Mouse (Mus musculus) right cerebral cortex, postnatal 10 days (tissue): ENCODE data around the gene Fam178b.
A peak's percentile ranks its signal among the peaks of the same experiment; 100 is the strongest.

Source experiments
- DNase-seq, 2 experiments: peaks; one replicate each; pipeline ENCODE4 v3.0.0; 2021; ENCODE audit warnings: low spot score in 2 of 2

Gene Fam178b

DNA sequence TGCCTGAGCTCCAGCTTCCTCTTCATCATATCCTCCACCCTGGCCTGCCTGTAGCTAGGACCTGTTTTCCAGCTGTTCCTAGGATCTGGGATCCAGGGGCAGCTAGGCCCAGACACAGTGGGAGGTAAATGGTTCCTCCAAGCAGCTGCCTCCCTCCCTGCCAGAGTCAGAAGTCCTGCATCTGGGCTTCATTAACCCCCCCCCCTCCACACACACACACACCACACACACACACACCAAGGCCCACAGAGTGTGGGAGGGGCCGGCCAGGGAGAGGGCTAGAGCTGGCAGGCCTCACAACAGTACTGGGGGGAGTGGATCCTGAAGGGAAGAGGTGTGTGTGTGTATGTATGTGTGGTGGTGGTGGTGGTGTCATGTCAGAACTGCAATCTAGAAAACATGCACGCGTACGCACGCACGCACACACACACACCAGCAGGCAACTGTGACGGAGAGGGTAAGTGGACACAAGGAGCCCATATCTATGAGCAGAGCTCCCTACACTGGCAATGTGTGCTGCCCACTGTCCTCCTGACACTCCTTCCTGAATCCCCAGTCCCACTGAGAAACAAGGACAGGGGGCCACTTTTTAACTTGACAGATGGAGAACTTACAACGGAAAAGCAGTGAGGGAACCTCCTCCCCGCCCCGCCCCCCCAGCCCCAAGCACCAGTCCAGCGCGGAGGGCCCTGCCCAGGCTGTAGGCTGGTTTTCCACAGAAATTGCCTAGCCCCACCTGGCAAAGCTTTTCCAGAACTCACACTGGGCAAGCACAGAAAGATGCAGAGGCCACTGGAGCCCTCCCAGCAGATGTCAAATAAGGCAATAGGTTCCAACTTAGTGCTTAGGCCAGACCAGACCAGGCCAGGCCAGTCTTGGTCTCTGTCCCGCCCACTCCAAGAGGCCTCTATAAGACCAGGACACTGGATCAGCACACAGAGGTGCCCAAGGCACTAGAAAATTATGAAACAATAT is 94.2 kb downstream of the Fam178b start:
- no peak for DNase-seq

DNA sequence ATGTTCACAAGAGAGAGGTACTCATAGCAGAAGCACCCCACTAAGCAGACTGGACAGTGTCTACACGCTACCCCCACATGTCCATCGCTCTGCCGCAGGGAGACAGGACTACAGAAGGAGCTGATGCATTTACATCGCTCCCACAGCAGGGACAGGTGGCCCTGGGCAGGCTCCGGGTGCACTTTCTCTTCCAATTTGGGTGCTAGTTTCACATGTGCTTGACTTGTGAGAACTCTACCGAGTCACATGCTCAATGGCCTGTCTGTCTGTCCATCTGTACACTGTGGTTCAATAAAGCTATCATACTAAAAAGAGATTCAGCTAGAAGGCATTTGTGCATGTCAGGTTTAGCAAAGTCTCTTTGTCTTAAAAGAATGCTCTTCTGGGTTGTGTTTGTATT is 95.1 kb downstream of the Fam178b start:
- no peak for DNase-seq

DNA sequence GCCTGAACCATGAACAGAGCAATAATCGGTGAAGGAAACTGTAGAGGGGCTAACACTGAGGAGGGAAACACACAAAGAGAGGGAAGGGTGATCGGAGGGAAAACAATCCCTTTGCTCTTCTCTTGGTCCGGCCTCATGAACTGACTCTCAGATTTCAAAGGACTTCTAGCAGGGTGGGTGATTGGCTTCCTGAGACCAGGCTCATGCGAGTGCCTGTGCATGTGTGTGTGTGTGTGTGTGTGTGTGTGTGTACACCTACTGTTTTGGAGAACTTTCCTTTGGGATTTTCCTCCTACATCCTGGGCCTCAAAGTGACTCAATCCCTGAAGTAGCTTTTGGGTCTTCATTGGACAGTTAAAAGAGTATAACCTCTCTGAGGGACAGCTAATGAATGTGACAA is 96.7 kb downstream of the Fam178b start:
- no peak for DNase-seq

DNA sequence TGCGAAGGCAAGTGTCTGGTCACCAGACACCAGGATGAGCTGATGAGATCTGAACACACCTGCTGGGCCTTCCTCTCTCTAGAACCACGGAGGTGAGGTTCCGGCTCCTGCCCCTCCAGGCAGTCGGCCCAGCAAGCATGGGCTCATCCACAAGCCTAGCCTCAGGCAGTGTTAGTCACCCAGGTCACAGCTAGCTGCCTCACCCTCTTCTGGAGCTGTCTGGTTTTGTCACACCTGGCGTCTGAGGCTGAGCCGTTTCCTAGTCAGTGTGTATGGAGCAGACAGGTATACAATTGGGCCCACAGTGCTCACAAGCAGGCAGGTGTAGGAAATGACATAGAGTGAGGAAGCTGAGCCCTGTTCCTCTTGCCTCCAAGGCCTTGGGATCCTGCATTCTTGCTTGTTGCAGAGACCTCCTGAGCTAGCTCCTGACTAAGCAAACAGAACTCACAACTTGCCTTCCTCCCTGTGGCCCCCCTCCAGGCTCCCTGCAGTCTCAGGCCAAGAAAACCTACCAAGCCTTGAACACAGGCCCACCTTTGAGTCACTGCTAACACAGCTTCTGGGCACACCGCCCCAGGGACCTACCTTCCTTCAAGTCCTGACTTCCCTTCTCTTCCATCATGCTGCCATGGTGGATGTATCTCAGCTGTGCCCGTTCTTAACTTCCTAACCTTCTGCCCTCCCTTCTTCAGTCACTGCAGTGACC is 99.4 kb downstream of the Fam178b start:
- no peak for DNase-seq

DNA sequence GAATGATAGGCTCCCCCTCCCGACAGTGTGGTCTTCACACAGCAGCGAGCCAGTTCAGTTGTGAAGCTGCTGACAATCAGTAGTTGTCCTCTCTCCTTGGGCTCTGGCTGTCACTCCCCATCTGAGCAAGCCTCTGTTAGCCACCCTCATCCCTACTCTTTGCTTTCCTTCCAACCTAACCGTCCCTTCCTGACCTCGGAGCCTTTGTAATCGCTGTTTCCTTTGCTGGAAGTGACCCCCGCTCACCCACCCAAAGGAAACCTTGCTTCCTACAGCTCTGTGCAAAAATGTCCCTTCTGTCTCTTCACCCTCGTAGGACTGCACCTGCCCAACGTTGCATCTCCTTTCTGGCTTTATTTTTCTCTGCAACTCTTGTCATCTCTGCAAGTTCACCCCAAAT is 100.8 kb downstream of the Fam178b start:
- no peak for DNase-seq

DNA sequence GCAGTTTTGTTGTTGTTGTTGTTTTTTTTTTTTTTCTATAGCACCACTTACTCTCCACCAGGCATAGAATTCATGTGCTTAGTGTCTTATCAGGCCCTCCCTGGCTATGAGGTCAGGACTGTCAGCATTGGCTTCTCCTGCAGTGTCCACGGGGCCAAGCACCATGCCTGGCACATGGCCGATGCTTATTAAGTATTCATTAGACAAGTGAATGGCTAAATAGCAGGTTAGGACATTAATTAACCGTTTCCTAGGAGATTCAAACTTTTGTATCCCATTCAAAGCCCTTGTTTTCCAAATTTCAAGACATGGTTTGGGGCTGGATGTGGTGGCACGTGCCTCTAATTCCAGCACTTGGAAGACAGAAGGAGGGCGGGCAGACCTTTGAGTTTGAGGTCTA is 101.7 kb downstream of the Fam178b start:
- DNase-seq, result no peak

DNA sequence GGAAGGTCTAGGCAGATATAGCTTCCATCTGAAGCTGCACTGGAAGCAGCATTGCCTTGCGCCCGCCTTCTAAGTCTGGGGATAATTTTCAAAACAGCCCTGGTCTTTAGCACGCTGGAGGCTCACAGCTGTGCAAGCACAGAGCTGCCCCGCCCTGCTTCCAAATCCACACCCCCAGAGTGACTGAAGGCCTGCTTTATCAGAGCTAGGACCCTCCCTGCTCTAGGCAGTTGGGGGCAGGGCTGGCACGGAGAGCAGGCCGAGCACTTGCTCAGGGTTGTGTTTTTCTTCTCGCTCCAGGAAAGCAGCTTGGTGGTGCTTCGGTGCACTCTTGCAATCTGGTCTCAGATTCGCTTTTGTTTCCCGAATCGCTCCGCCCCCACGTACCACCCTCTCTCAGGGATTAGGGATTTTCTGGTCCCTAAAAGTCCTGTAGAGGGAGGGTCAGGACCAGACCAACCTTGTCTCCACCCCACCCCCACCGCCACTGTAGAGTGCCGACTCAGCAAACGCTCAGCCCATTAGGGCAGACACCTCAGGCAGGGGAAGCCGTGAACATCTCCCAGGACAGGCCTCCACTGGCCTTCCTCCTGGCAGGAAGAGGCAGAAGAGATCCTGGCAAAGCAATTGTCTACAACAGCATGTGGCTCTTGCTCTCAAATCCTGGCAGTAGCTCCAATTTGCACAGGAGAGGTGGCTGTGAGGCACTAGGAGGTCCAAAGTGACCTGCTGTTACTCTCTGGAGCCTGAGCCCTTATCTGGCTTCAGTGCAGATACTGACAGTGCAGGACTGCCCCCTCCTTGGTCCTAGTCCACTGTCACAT is 102.4 kb downstream of the Fam178b start:
- peak; percentile 73 to 81 for DNase-seq

DNA sequence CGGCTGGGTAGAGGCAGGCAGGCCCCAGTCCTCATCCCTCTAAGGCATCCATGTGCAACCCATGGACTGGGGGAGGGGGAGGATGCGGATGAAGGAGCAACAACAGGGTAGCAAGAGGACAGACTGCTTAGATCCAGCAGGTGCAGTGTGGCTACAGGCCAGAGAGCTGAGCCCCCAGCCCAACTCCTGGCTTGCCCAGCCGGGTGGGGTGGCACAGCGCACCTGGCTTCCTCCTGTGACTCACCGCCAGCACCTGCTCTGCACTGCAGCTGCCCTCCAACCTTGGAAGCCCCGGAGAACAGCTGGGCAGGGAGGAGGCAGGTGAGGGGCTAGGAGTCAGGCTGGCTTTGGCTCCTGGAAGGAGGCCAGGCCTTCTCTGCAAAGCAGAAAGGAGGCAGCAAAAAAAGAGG is 103.0 kb downstream of the Fam178b start:
- DNase-seq, result no peak

DNA sequence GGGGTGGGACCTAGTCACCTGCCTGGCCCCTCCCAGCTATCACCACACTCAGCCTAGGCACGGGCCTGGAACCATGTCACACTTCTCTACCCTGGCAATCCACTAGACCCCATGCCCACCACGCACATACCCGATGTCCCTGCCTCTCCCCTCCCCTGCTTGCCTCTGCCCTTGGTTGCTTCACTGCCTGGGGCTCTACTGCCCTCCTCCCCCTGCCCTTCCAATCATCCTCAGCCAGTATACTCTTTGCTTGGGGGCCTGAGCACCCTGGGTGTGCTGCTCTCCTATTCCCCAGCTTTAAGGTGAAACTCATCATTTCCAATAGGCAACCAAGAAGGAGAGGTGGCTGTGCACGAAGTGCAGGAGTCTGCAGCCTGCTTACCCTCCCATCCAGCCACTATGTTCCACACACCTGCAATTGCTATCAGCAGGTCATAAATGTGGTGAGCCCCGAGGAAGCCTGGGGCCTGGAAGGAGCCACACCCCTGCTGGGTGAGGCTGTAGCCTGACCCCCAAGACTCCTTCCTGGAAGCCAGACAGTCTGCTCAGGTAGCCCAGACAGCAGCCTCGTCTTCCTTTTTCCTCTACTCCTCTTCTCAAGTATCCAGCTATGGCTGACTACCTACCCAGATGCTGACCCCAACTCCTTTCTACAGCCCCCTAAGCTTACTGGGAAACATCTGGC is 105.8 kb downstream of the Fam178b start:
- no peak for DNase-seq

DNA sequence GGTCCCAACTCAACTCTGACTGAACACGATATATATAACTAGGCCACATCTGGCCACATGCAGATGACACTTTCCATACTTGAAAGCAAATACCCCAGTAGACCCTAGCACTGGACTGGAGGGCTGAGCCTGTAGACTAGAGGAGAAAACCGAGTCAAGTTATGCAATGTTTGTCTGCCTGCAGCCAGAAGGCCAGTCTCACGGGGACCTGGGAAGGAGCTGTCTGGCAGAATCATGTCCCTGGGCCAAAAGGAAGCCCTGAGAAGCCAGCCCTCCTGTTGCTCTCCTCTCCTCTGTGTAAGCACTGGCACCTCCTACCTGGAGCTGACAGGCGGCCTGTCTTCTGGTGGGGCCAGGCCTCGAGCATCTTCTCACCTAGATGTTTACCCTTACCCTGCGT is 107.6 kb downstream of the Fam178b start:
- no peak for DNase-seq

DNA sequence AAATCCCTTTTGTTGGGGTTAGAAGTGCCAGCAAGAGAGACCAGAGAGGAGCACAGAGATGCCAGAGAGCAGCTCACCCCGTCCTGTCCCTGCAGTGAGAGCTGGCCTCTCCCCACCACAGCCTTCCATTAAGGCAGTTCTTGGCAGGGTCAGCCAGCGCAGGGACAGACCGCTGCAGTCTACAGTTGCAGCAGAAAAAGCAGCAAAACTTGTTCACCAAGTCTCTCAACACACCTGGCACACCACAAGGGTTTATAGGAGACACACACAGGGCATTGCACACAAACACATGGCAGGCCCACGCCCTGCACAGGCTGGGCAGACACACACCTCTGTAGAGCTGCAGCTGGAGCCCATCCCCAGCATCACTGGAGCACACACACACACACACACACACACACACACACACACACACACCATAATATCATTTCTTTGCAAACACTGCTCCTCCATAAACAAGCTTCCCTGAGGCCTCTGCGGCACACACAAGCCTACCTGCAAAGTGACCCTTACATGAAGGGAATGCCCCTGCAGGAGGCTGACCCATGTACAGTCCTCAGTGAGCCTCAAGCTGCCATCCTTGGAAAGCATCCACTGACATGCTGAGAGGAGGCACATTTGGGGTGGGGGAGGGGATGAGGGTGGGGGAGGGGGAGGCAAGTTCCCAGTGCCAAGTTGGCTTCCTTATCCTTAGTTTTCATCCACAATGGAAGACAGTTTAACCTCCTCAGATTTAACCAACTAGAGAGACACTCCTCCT is 108.6 kb downstream of the Fam178b start:
- DNase-seq, result no peak

DNA sequence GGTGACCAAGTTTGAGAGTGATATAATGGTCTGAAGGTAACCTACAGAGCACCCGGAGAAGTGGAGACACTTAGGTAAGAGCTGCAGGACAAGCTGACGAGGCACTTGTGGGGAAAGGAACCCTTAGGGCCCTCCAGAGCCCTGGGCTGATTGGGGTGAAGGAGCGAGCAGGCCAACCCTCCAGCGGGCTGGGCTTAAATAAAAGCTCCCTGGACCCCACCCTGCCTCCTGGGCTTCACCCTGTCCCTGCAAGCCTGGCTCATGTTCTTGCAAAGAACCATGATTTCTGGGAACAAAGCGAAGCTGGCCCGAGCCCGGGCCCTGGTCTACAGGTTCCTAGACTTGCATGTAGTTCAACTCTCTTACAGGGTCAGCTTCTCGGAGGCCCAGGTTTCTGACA is 109.5 kb downstream of the Fam178b start:
- DNase-seq, result no peak

DNA sequence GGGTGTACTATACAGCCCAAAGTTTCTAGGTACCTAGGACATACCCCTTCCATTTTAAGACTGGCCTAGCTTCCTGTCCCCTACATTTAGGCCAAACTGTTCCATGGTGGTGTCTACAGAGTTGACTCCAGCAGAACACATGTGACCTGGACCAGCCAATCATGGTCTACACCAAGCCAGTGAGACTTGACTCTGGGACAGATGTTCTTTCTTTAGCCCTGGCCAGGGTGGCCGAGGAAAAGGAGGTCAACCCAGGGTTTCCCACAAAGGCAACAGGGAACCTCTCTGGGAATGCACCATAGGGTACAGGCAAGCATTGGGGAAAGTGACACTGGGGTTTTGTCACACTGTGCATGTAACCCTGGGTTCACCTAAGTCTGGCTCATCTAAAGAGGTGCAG is 110.3 kb downstream of the Fam178b start:
- no peak for DNase-seq

DNA sequence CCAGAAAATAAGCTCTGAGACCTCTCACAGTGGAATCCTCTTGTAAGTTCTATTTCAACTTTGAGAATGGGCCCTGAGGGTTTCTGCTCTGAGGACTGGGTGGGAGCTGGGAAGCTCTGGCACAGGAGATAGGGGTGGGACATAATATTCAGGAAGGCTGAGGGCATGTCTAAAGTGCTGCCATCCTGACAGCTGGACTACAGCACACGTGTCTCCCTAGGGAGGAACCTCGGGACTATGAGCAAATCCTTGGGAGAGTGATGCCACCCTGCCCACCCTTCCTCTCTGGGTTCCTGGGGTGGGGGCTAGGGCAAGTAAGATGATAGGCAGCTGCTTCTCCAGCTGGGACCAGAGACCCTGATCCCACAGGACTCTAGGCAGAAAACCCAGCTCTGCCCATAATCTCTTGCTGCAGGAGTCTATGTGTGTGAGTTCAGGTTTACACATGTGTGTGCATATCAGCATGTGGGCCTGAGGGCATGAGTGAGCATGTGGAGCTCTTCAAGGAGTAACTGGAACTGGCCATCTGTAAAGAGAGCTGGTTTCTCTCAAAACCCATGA is 110.8 kb downstream of the Fam178b start:
- DNase-seq, result no peak

DNA sequence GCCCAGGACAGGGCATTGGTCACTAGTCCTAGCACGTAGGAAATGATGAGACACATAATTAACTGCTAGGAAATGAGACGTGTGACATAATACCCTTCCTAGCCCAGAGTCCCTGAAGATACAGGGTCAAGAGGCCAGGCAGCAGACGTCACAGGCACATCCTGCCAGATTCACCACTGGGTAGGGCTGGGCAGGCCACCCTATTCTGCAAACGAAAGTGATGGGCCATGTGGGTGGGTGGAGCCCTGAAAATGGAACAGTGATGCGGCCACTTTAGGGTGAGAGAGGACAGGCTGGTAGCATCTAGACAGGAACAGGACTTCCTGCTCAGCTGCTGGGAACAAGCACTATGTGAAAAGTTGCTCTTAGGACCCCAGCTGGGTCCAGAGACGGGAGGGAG is 111.4 kb downstream of the Fam178b start:
- no peak for DNase-seq

DNA sequence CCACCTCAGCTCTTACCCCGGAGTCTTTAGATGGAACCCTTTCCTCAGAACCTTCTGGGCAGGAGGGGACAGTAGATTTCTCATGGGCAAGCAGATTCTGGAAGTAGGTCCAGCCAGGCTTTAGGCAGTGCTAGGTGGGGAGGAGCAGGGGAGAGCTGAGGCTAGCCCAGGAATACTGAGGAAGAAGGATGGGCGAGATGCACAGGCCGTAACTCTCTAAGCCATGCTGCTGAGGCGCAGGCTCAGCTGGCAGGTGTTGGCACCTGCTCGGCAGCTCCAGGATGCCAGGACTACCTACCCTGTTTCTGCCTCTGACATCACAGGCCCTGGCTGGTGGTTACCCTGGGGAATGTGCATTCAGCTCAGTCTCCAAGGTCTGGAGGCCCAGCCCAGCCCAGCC is 112.7 kb downstream of the Fam178b start:
- no peak for DNase-seq

DNA sequence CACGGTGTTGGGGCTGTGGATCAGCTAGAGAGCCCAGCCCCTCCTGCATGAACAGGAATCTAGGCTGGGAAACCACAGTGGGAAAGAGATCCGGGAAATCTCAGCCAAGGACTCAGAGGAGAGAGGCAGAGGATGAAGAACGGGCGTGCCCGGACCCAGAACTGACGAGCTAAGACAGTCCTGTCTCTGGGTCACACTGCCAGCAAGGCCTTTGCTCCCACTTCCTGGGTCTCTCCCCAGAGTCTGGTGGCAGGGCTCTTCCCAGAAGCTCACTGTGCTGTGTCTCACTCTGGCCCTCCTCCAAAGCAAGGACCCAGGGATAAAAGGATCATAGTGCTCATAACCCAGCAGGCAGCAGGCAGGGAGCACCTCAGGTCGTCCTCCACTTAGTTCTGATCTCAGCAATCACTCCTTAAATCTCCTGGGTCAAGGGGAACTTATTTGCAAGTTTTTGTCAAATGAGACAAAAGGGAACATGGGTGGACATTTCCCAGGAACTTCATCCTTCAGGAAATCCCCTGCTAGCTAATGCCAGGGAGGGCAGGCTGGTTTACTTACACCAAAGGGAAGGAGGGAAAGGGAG is 113.2 kb downstream of the Fam178b start:
- no peak for DNase-seq

DNA sequence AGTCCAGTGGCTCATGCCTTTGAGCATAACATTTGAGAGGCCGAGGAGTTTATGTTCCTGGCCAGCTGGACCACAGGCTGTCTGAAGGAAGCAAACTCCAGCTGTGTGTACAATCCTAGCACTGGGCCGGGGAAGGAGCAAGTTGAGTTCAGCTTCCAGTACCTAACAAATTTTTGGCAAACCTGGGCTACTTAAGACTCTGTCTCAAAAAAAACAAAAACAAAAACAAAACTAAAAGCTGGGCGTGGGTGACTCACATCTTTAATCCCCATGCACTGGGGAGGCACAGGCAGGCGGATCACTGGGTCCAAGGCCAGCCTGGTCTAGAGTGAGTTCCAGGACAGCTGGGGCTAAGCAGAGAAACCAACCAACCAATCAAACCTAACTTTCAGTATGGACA is 114.2 kb downstream of the Fam178b start:
- no peak for DNase-seq

DNA sequence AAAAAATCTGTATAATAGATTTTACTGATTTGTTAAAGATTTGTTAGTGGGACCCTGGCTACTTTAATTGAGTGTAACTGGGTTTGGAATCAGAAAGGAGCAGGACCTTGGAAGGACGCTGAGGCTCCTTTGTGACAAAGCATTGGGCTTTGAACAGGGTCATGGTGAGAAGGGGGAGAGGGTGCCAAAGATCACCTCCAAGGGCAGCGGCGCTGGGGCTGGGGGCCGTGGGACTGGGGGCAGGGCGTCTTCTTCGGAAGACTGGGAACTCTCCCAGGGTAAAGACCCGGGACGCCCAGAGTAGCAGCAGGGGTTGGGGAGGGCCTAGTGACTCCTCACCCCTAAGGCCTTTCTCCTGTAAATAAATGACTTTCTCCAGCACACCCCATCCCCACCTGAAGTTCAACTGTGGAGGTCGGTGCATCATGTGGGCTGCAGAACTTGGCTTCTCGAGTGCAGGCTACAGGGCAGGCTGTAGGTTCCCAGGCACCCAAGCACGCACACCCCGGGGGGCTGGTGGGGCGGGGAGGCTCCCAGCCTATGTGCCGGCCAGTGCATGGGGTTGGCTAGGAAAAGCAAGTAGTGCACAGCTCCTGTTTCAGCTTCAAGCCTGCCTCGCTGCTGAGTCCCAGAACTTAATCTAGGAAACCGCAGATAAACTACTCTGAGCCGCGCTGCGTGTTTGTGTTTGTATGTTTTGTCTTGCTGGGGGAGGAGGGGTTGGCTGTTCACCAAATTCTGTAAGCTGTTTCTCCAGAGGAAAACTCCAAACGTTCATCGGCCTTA is 115.0 kb downstream of the Fam178b start:
- DNase-seq, result no peak
